Mouse (Mus musculus): Measurements from ENCODE around the gene Snx22. TPM values are rescaled to one million over a fixed set of nuclear protein-coding genes. Genes with fewer than 3 reads are reported as not detected.

Snx22 gene
- total RNA-seq (2012; rRNA removed) (7.1 and 10.1 TPM in 2 replicates), polyA plus RNA-seq (2012; ENCODE audit: insufficient read depth in 1 of 2, insufficient read length in 2 of 2, low read depth in 1 of 2, low replicate concordance in 2 of 2, missing spikeins in 1 of 2) (under 1 TPM in 1 of 2 experiments, not detected in 1; 0.43 TPM)

DNA sequence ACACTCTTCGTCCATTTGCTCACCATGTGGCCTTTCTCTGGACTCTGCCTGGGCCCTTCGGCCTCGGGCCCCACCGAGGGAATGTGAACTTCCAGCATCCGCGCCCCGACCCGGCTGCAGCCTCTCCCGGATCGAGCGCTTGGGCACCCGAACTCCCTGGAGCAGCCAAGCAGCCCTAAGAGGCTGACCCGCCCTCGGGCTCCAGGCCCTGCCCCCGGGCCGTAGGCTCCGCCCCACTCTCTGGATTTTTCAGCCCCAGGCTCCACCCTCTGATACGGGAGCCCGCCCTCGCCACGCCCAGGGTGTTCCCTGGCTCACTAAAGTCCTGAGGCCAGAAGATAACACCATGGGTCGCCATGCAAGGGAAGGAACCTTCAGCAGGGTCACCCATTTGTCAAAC, at the start of gene Snx22:
Gene Snx22, minus strand, starts transcription at position 137 of the 400 bp plus-strand sequence.
- peak; percentile 93 for DNase-seq (ENCODE audit: low read depth, low spot score)
- peak within 1 kb of the TSS; percentile 41 for H3K9ac ChIP-seq (ENCODE audit: control insufficient read depth, low read depth, low read length, poor library complexity, severe bottlenecking)
- H3K4me3 ChIP-seq (ENCODE audit: control insufficient read depth in 1 of 2, insufficient read depth in 1 of 2, low read depth in 2 of 2, low read length in 2 of 2) = peak within 1 kb of the TSS; percentile 54 to 83
- H3K36me3 ChIP-seq (ENCODE audit: control insufficient read depth in 1 of 2, insufficient read depth in 2 of 2, low read length in 2 of 2) = peaks cover 0 to 5% of the 10 kb centered on the region in 2 experiments; a peak in 3 of 4 replicates
- no peaks in the 10 kb centered on the region for H3K9me3 ChIP-seq (replicated peaks; ENCODE audit: insufficient read depth, low read length)
- no peak within 1 kb of the TSS for H3K27ac ChIP-seq (ENCODE audit: control insufficient read depth, low read depth, low read length)
- H3K4me1 ChIP-seq (ENCODE audit: control insufficient read depth in 1 of 2, insufficient read depth in 2 of 2, low read length in 2 of 2) = peaks cover 0 to 6% of the 10 kb centered on the region in 2 experiments; a peak in 2 of 4 replicates
- TF ChIP-seq CHD2 (IDR thresholded peaks at IDR 0.05; ENCODE audit: low read length) (no peak), ETS1 (IDR thresholded peaks at IDR 0.05; ENCODE audit: low read depth, low read length) (0 out of 2 replicates have a peak, but pooled peaks have one; percentile 5), SIN3A (IDR thresholded peaks at IDR 0.05; ENCODE audit: low read length) (0 out of 2 replicates have a peak, but pooled peaks have one; percentile 4), HCFC1 (IDR thresholded peaks at IDR 0.05; ENCODE audit: low read depth, low read length) (0 out of 2 replicates have a peak, but pooled peaks have one; percentile 12), MXI1 (IDR thresholded peaks at IDR 0.05; ENCODE audit: low read depth, low read length) (peak; percentile 38), ZC3H11A (IDR thresholded peaks at IDR 0.05; ENCODE audit: low read depth, low read length) (no peak), TAL1 (IDR thresholded peaks at IDR 0.05; ENCODE audit: low read length) (peak; percentile 70), TCF12 (IDR thresholded peaks at IDR 0.05; ENCODE audit: low read depth, low read length) (peak; percentile 31; the same call in 1 of the 2 replicates), ZNF384 (IDR thresholded peaks at IDR 0.05; ENCODE audit: low read depth, low read length) (no peak), MAX (IDR thresholded peaks at IDR 0.05; ENCODE audit: low read length) (no peak), POLR2A (IDR thresholded peaks at IDR 0.05; ENCODE audit: control insufficient read depth in 1 of 2, insufficient read depth in 1 of 2, low read depth in 1 of 2, low read length in 2 of 2, poor library complexity in 1 of 2) (no peak), EP300 (IDR thresholded peaks at IDR 0.05; ENCODE audit: low read depth in 1 of 2, low read length in 2 of 2) (peak; percentile 26 to 34; a peak in 2 of 4 replicates), GATA1 (IDR thresholded peaks at IDR 0.05; ENCODE audit: low read depth, low read length) (peak; percentile 38; the same call in 1 of the 2 replicates)
- no peaks in the 10 kb centered on the region for H3K27me3 ChIP-seq (ENCODE audit: control insufficient read depth in 1 of 2, insufficient read depth in 2 of 2, low read length in 2 of 2)
- H3K79me2 ChIP-seq (ENCODE audit: control insufficient read depth, insufficient read depth, low read length, poor library complexity) = no peaks in the 10 kb centered on the region

DNA sequence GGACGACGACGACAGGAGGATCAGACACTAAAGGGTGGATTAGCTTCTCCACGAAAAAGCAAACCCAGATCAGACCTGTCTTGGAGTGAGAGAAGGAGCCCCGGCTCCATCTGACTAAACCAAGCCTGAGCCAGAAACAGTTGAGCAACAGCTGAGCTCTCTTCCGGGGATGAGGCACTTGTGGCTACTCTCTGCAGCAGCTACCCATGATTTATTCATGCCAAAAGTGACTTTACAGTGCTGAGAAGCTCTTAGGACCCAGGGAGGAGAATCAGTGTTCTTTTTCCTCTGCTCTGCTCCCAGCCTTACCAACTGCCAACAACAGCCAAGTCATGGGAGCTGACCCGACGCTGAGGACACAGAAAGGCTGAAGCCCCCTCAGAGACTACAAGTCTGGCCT, 47.4 kb upstream of the Snx22 start:
- H3K4me1 ChIP-seq (ENCODE audit: control insufficient read depth in 1 of 2, insufficient read depth in 2 of 2, low read length in 2 of 2) = peaks cover 14 to 25% of the 10 kb centered on the region in 2 experiments
- no peak overlapping the region for H3K4me3 ChIP-seq (ENCODE audit: control insufficient read depth in 1 of 2, insufficient read depth in 1 of 2, low read depth in 2 of 2, low read length in 2 of 2)

More for the DNA sequence above, 47.4 kb upstream of the Snx22 start:
- TF ChIP-seq CTCF (IDR thresholded peaks at IDR 0.05 in 2 of 3, conservative IDR thresholded peaks at IDR 0.05 in 1 of 3; ENCODE audit: control insufficient read depth in 1 of 3, insufficient read depth in 1 of 3, low read depth in 2 of 3, low read length in 3 of 3, poor library complexity in 1 of 3, severe bottlenecking in 1 of 3) = no peak
- TF ChIP-seq HCFC1 (IDR thresholded peaks at IDR 0.05; ENCODE audit: low read depth, low read length) = no peak
- TF ChIP-seq TCF12 (IDR thresholded peaks at IDR 0.05; ENCODE audit: low read depth, low read length) = no peak
- no peak for TF ChIP-seq KAT2A (conservative IDR thresholded peaks at IDR 0.05; ENCODE audit: low read depth, low read length)
- no peak for TF ChIP-seq ZC3H11A (IDR thresholded peaks at IDR 0.05; ENCODE audit: low read depth, low read length)
- TF ChIP-seq MYC (IDR thresholded peaks at IDR 0.05; ENCODE audit: low read depth, low read length) = no peak
- TF ChIP-seq USF1 (IDR thresholded peaks at IDR 0.05; ENCODE audit: low read depth, low read length) = no peak
- TF ChIP-seq RAD21 (IDR thresholded peaks at IDR 0.05; ENCODE audit: low read depth, low read length) = no peak
- TF ChIP-seq ZKSCAN1 (IDR thresholded peaks at IDR 0.05; ENCODE audit: low read depth, low read length) = no peak
- TF ChIP-seq POLR2AphosphoS2 (IDR thresholded peaks at IDR 0.05; ENCODE audit: low read length) = no peak
- no peak for TF ChIP-seq MAZ (IDR thresholded peaks at IDR 0.05; ENCODE audit: low read depth, low read length)
- no peak for TF ChIP-seq GABPA (IDR thresholded peaks at IDR 0.05; ENCODE audit: low read depth, low read length)
- no peak for TF ChIP-seq TAL1 (IDR thresholded peaks at IDR 0.05; ENCODE audit: low read length)
- H3K79me2 ChIP-seq (ENCODE audit: control insufficient read depth, insufficient read depth, low read length, poor library complexity) = peaks cover 18% of the 10 kb centered on the region
- DNase-seq (ENCODE audit: low read depth, low spot score) = no peak
- no peaks in the 10 kb centered on the region for H3K9me3 ChIP-seq (replicated peaks; ENCODE audit: insufficient read depth, low read length)
- no peaks in the 10 kb centered on the region for H3K27me3 ChIP-seq (ENCODE audit: control insufficient read depth in 1 of 2, insufficient read depth in 2 of 2, low read length in 2 of 2)
- H3K36me3 ChIP-seq (ENCODE audit: control insufficient read depth in 1 of 2, insufficient read depth in 2 of 2, low read length in 2 of 2) = peaks cover 4 to 39% of the 10 kb centered on the region in 2 experiments
- H3K9ac ChIP-seq (ENCODE audit: control insufficient read depth, low read depth, low read length, poor library complexity, severe bottlenecking) = no peak overlapping the region
- no peak overlapping the region for H3K27ac ChIP-seq (ENCODE audit: control insufficient read depth, low read depth, low read length)

Data from MEL (cell line).